7 mouse cellular contexts compared by ENCODE assay signal in genomic region chr11:97126645-97127468, GRCm38 (mm10). TPM values are rescaled to one million over a fixed set of nuclear protein-coding genes. Genes with fewer than 3 reads are reported as not detected.
DNase-seq lines count a peak whose midpoint lies in the region; TF ChIP-seq lines count a peak whose summit lies in the region.

No protein-coding gene starts in this region.

- TF ChIP-seq CTCF in MEL (IDR thresholded peaks at IDR 0.05 in 2 of 3, conservative IDR thresholded peaks at IDR 0.05 in 1 of 3; ENCODE audit: control insufficient read depth in 1 of 3, insufficient read depth in 1 of 3, low read depth in 2 of 3, low read length in 3 of 3, poor library complexity in 1 of 3, severe bottlenecking in 1 of 3) = no peak
- TF ChIP-seq CTCF in bone marrow macrophage, adult 2 months (IDR thresholded peaks at IDR 0.05; ENCODE audit: low read depth, low read length) = no peak
- TF ChIP-seq CTCF in small intestine, adult 2 months (IDR thresholded peaks at IDR 0.05; ENCODE audit: extremely low read depth, insufficient read length, insufficient replicate concordance, low read depth, low read length) = no peak

- TF ChIP-seq RAD21 in MEL (IDR thresholded peaks at IDR 0.05; ENCODE audit: low read depth, low read length) = no peak

- no peak overlapping the region for H3K27ac ChIP-seq in MEL (ENCODE audit: control insufficient read depth, low read depth, low read length)
- H3K27ac ChIP-seq in bone marrow macrophage, adult 2 months (ENCODE audit: insufficient read depth, low read depth, low read length) = no peak overlapping the region
- H3K27ac ChIP-seq in small intestine, adult 2 months (ENCODE audit: insufficient read depth, low read depth, low read length) = no peak overlapping the region

- no peaks in the 10 kb centered on the region for H3K9me3 ChIP-seq in MEL (replicated peaks; ENCODE audit: insufficient read depth, low read length)

- H3K27me3 ChIP-seq in MEL (ENCODE audit: control insufficient read depth in 1 of 2, insufficient read depth in 2 of 2, low read length in 2 of 2) = no peaks in the 10 kb centered on the region
- H3K27me3 ChIP-seq in small intestine, adult 2 months (ENCODE audit: control insufficient read depth, insufficient read depth, low read length) = no peaks in the 10 kb centered on the region

- H3K4me1 ChIP-seq in MEL (ENCODE audit: control insufficient read depth in 1 of 2, insufficient read depth in 2 of 2, low read length in 2 of 2) = peaks cover 29 to 36% of the 10 kb centered on the region in 2 experiments
- H3K4me1 ChIP-seq in bone marrow macrophage, adult 2 months (ENCODE audit: control insufficient read depth, insufficient read depth, low read length) = peaks cover 7% of the 10 kb centered on the region
- peaks cover 3% of the 10 kb centered on the region for H3K4me1 ChIP-seq in small intestine, adult 2 months (ENCODE audit: control insufficient read depth, insufficient read depth, insufficient read length, low read length)

- H3K36me3 ChIP-seq in MEL (ENCODE audit: control insufficient read depth in 1 of 2, insufficient read depth in 2 of 2, low read length in 2 of 2) = peaks cover 0 to 34% of the 10 kb centered on the region in 2 experiments; a peak in 2 of 4 replicates
- no peaks in the 10 kb centered on the region for H3K36me3 ChIP-seq in small intestine, adult 2 months (ENCODE audit: control insufficient read depth, insufficient read depth, low read length)

- DNase-seq in MEL (ENCODE audit: low read depth, low spot score) = peak; percentile 87
- DNase-seq in heart, adult 9 months (ENCODE audit: low spot score in 2 of 2) = peak; percentile 42 to 44
- DNase-seq in kidney, adult 9 months = peak; percentile 34
- peak; percentile 72 for DNase-seq in lung, postnatal 10 days
- no peak for DNase-seq in frontal cortex, postnatal 25 days (ENCODE audit: low spot score in 2 of 2)

- no peaks in the 10 kb centered on the region; the same call in 1 of the 2 replicates for H3K79me2 ChIP-seq in MEL (ENCODE audit: control insufficient read depth, insufficient read depth, low read length, poor library complexity)

- peak overlapping the region; percentile 62 to 88 for H3K4me3 ChIP-seq in MEL (ENCODE audit: control insufficient read depth in 1 of 2, insufficient read depth in 1 of 2, low read depth in 2 of 2, low read length in 2 of 2)
- peak overlapping the region; percentile 57 for H3K4me3 ChIP-seq in bone marrow macrophage, adult 2 months (ENCODE audit: insufficient read depth, low read length)
- H3K4me3 ChIP-seq in small intestine, adult 2 months (ENCODE audit: low read depth, low read length) = peak overlapping the region; percentile 66

- 2% methylated on average over 32 of the region's 32 CpGs for WGBS in small intestine, adult 2 months

- TF ChIP-seq EP300 in MEL (IDR thresholded peaks at IDR 0.05; ENCODE audit: low read depth in 1 of 2, low read length in 2 of 2) = no peak

- H3K9ac ChIP-seq in MEL (ENCODE audit: control insufficient read depth, low read depth, low read length, poor library complexity, severe bottlenecking) = peak overlapping the region; percentile 59

- peak in 1 of 2 experiments; percentile 61; a peak in 1 of 4 replicates for TF ChIP-seq POLR2A in MEL (IDR thresholded peaks at IDR 0.05; ENCODE audit: control insufficient read depth in 1 of 2, insufficient read depth in 1 of 2, low read depth in 1 of 2, low read length in 2 of 2, poor library complexity in 1 of 2)
- no peak for TF ChIP-seq POLR2A in bone marrow macrophage, adult 2 months (IDR thresholded peaks at IDR 0.05; ENCODE audit: borderline replicate concordance, low read depth, low read length)
- peak; percentile 20; the same call in 1 of the 2 replicates for TF ChIP-seq POLR2A in small intestine, adult 2 months (IDR thresholded peaks at IDR 0.05; ENCODE audit: low read depth, low read length)

TF ChIP-seq in MEL, 35 proteins besides CTCF, POLR2A, EP300 and RAD21:
- TF ChIP-seq GABPA (IDR thresholded peaks at IDR 0.05; ENCODE audit: low read depth, low read length) (no peak), MAX (IDR thresholded peaks at IDR 0.05; ENCODE audit: low read length) (peak; percentile 41), SMC3 (IDR thresholded peaks at IDR 0.05; ENCODE audit: low read depth, low read length) (no peak), SIN3A (IDR thresholded peaks at IDR 0.05; ENCODE audit: low read length) (peak; percentile 11; the same call in 1 of the 2 replicates), MXI1 (IDR thresholded peaks at IDR 0.05; ENCODE audit: low read depth, low read length) (peak; percentile 15), HCFC1 (IDR thresholded peaks at IDR 0.05; ENCODE audit: low read depth, low read length) (peak; percentile 62), ELF1 (IDR thresholded peaks at IDR 0.05; ENCODE audit: low read depth, low read length) (peak; percentile 70), POLR2AphosphoS2 (IDR thresholded peaks at IDR 0.05; ENCODE audit: low read length) (peak; percentile 36; the same call in 1 of the 2 replicates), MAZ (IDR thresholded peaks at IDR 0.05; ENCODE audit: low read depth, low read length) (peak; percentile 25; the same call in 1 of the 2 replicates), NELFE (IDR thresholded peaks at IDR 0.05; ENCODE audit: low read depth, low read length) (peak; percentile 51), ZMIZ1 (IDR thresholded peaks at IDR 0.05; ENCODE audit: low read depth, low read length) (0 out of 2 replicates have a peak, but pooled peaks have one; percentile 27), RCOR1 (IDR thresholded peaks at IDR 0.05; ENCODE audit: low read depth, low read length) (no peak)
TF ChIP-seq in MEL: peak in this region for 9.

RNA-seq across cellular contexts. Expression of gene Tbx21, which starts 11.7 kb away (rescaled TPM):
- not detected in 2 replicates for total RNA-seq in MEL (2012; rRNA removed)
- polyA plus RNA-seq in MEL (2012; ENCODE audit: insufficient read depth in 1 of 2, insufficient read length in 2 of 2, low read depth in 1 of 2, low replicate concordance in 2 of 2, missing spikeins in 1 of 2) = not detected
- polyA plus RNA-seq in bone marrow macrophage, adult 2 months (2012; ENCODE audit: insufficient read depth, insufficient read length, missing spikeins) = not detected in 2 replicates
- polyA plus RNA-seq in small intestine, adult 2 months (2012; rRNA removed) = 1.0 and 2.3 TPM in 2 replicates

RNA-seq across cellular contexts. Expression of gene Tbkbp1, which starts 24.4 kb away (rescaled TPM):
- total RNA-seq in MEL (2012; rRNA removed) = 10.3 and 11.7 TPM in 2 replicates
- 10 to 100 TPM in 1 of 2 experiments, not detected in 1; 33.5 TPM for polyA plus RNA-seq in MEL (2012; ENCODE audit: insufficient read depth in 1 of 2, insufficient read length in 2 of 2, low read depth in 1 of 2, low replicate concordance in 2 of 2, missing spikeins in 1 of 2)
- polyA plus RNA-seq in bone marrow macrophage, adult 2 months (2012; ENCODE audit: insufficient read depth, insufficient read length, missing spikeins) = 36.7 and 39.2 TPM in 2 replicates
- polyA plus RNA-seq in small intestine, adult 2 months (2012; rRNA removed) = 7.5 and 11.4 TPM in 2 replicates

Comparison
In these comparisons a context has a peak if more than half of its experiments do, and no peak if none do; other contexts are left out.
1. DNase-seq: peak in MEL (single experiment), heart, adult 9 months (2 of 2), kidney, adult 9 months (single experiment) and lung, postnatal 10 days (single experiment); none in frontal cortex, postnatal 25 days (0 of 2).
2. Peak in every context shown above with its lines, with median percentiles within 50 percentile points of each other: H3K4me3 ChIP-seq.